Mouse (Mus musculus) mature B cell (primary cell): ENCODE measurements around the gene Tmem53.

Experiments used
- in situ Hi-C: fragments of 300-500 bp; cut with MboI; formaldehyde crosslinking; loops from 2 replicates; pipeline ENCODE4 v1.14.3; 2019

Gene Tmem53

GRCm38 (mm10) chr4:117281090-117281845 lies 29.5 kb downstream of the Tmem53 start:
- in situ Hi-C loops: no loop called here

GRCm38 (mm10) chr4:117283271-117284191 lies 31.8 kb downstream of the Tmem53 start:
- in situ Hi-C loops: no loop called here

- in situ Hi-C loops: no loop called here
Observed at GRCm38 (mm10) chr4:117284363-117284762, 32.6 kb downstream of the Tmem53 start.

GRCm38 (mm10) chr4:117288277-117288926 lies 36.7 kb downstream of the Tmem53 start:
- in situ Hi-C loops: no loop called here

- in situ Hi-C loops: no loop called here
Observed at GRCm38 (mm10) chr4:117288927-117289801, 37.4 kb downstream of the Tmem53 start.

- in situ Hi-C loops: no loop called here
Observed at GRCm38 (mm10) chr4:117291696-117292095, 39.9 kb downstream of the Tmem53 start.

GRCm38 (mm10) chr4:117296849-117297593 lies 45.3 kb downstream of the Tmem53 start:
- in situ Hi-C loops: no loop called here

GRCm38 (mm10) chr4:117297819-117298218 lies 46.1 kb downstream of the Tmem53 start:
- in situ Hi-C loops: no loop called here

- in situ Hi-C loops: no loop called here
Observed at GRCm38 (mm10) chr4:117299921-117300320, 48.2 kb downstream of the Tmem53 start.

GRCm38 (mm10) chr4:117302027-117302806 lies 50.5 kb downstream of the Tmem53 start:
- in situ Hi-C loops: no loop called here

- in situ Hi-C loops: no loop called here
Observed at GRCm38 (mm10) chr4:117303581-117304238, 52.0 kb downstream of the Tmem53 start.

- in situ Hi-C loops: no loop called here
Observed at GRCm38 (mm10) chr4:117304239-117305025, 52.7 kb downstream of the Tmem53 start.

GRCm38 (mm10) chr4:117305461-117305860 lies 53.7 kb downstream of the Tmem53 start:
- in situ Hi-C loops: no loop called here

GRCm38 (mm10) chr4:117307270-117307669 lies 55.5 kb downstream of the Tmem53 start:
- in situ Hi-C loops: no loop called here

GRCm38 (mm10) chr4:117309427-117309826 lies 57.7 kb downstream of the Tmem53 start:
- in situ Hi-C loops: no loop called here

- in situ Hi-C loops: no loop called here
Observed at GRCm38 (mm10) chr4:117311891-117312290, 60.1 kb downstream of the Tmem53 start.

GRCm38 (mm10) chr4:117312416-117313084 lies 60.8 kb downstream of the Tmem53 start:
- in situ Hi-C loops: no loop called here

GRCm38 (mm10) chr4:117313085-117313424 lies 61.3 kb downstream of the Tmem53 start:
- in situ Hi-C loops: no loop called here
